23 mouse cellular contexts compared by ENCODE assay signal in the genomic region with DNA sequence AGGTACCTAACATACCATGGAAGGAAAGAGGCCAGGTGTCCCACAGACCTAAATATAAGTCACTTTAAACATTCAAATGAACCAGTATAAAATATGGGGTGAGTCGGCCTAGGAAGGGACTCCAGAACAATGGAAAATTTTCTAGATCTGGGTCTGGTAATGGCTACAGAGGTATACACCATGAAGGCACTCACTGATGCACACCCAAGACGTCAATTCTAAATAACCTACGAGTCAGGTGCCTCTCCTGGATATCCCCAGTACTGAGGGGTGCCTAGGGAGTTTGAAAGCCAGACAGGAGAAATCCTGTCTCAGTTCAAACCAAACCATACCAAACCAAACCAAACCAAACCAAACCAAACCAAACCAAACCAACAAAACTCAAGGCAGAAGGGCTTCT. TPM values are rescaled to one million over a fixed set of nuclear protein-coding genes. Genes with fewer than 3 reads are reported as not detected.
"Had no signal": no experiment of that assay in that cellular context is flagged by ENCODE, and none has a peak within 500 bp of the region (broad histone marks: within the 10 kb centered on the region; RNA-seq: fewer than 3 reads in every experiment).

No protein-coding gene starts in this region.

- H3K9me3 ChIP-seq: liver, embryonic 13.5 days; liver, embryonic 15.5 days; midbrain, embryonic 10.5 days; midbrain, embryonic 12.5 days; neural tube, embryonic 13.5 days; neural tube, embryonic 15.5 days; stomach, embryonic 15.5 days had no signal

- H3K9ac ChIP-seq: liver, embryonic 13.5 days; liver, embryonic 15.5 days; lung, embryonic 14.5 days; midbrain, embryonic 12.5 days; neural tube, embryonic 13.5 days; neural tube, embryonic 15.5 days; stomach, embryonic 15.5 days had no signal

- H3K36me3 ChIP-seq: neural tube, embryonic 15.5 days had no signal

- DNase-seq: liver, embryonic 13.5 days; lung, adult 18-20 months; lung, embryonic 14.5 days; lung, postnatal 10 days; lung, postnatal 4 days; midbrain, embryonic 14.5 days; retina, postnatal 1 day; right cerebral cortex, adult 18-20 months; right cerebral cortex, postnatal 25 days; right cerebral cortex, postnatal 4 days; thymus, adult 2 months; thymus, postnatal 36 days had no signal

- H3K4me3 ChIP-seq: liver, embryonic 13.5 days; liver, embryonic 15.5 days; midbrain, embryonic 10.5 days; midbrain, embryonic 12.5 days; myocyte; neural tube, embryonic 13.5 days; neural tube, embryonic 15.5 days; stomach, embryonic 15.5 days had no signal

- ATAC-seq: midbrain, embryonic 16.5 days had no signal

- H3K4me2 ChIP-seq: liver, embryonic 13.5 days; liver, embryonic 15.5 days; lung, embryonic 14.5 days; midbrain, embryonic 12.5 days; neural tube, embryonic 13.5 days; neural tube, embryonic 15.5 days; stomach, embryonic 15.5 days had no signal

- H3K27me3 ChIP-seq: stomach, embryonic 15.5 days had no signal

- H3K27ac ChIP-seq: liver, embryonic 13.5 days; liver, embryonic 15.5 days; midbrain, embryonic 10.5 days; midbrain, embryonic 12.5 days; neural tube, embryonic 13.5 days; neural tube, embryonic 15.5 days; stomach, embryonic 15.5 days; stomach, postnatal 0 days had no signal

RNA-seq across cellular contexts. Expression of a gene that starts 1.4 kb away (rescaled TPM):
- polyA plus RNA-seq: midbrain, embryonic 10.5 days; midbrain, embryonic 12.5 days; midbrain, embryonic 14.5 days; midbrain, embryonic 16.5 days; neural tube, embryonic 11.5 days; neural tube, embryonic 15.5 days had no signal

RNA-seq across cellular contexts. Expression of a gene that starts 6.1 kb away (rescaled TPM):
- total RNA-seq: megakaryocyte, adult 5-6 weeks had no signal
- polyA plus RNA-seq: liver, embryonic 13.5 days; neural tube, embryonic 11.5 days had no signal
